Mouse (Mus musculus) frontal cortex, postnatal 36 days (tissue): Measurements from ENCODE around the gene Il4.
"Not testable (repeated sequence)": the region's sequence is repeated elsewhere in the genome, so short reads cannot be mapped to it uniquely, and the experiment has no call there.

ENCODE experiments used
- DNase-seq, 2 experiments: peaks; one replicate each; pipeline ENCODE4 v3.0.0; 2022; ENCODE audit warnings: low spot score in 2 of 2

Il4 gene

GRCm38 (mm10) chr11:53566646-53567045 is 51.8 kb downstream of the Il4 start:
- DNase-seq = no peak

- no peak for DNase-seq
These were observed 56.5 kb downstream of the Il4 start for GRCm38 (mm10) chr11:53561986-53562385.

GRCm38 (mm10) chr11:53559980-53560379 is 58.5 kb downstream of the Il4 start:
- DNase-seq = not testable (repeated sequence)

- not testable (repeated sequence) for DNase-seq
These were observed 60.5 kb downstream of the Il4 start for GRCm38 (mm10) chr11:53557992-53558391.

GRCm38 (mm10) chr11:53556529-53556928 is 61.9 kb downstream of the Il4 start:
- not testable (repeated sequence) for DNase-seq
